Mouse (Mus musculus) urinary bladder, adult 2 months (tissue): ENCODE measurements around the gene Cpvl. TPM values are rescaled to one million over a fixed set of nuclear protein-coding genes. Genes with fewer than 3 reads are reported as not detected.
A peak's percentile ranks its signal among the peaks of the same experiment; 100 is the strongest.

ENCODE experiments used
- DNase-seq: peaks from one replicate; pipeline ENCODE4 v3.0.0; 2022; ENCODE audit warnings: low spot score
- polyA plus RNA-seq: library from polyadenylated mRNA; depleted of rRNA; stranded (reverse); fragments of >200 nt; gene quantifications from 2 replicates; pipeline ENCODE4 v1.2.3, GENCODE M21; 2012

Cpvl gene
- polyA plus RNA-seq, 1 experiment: not detected

DNA sequence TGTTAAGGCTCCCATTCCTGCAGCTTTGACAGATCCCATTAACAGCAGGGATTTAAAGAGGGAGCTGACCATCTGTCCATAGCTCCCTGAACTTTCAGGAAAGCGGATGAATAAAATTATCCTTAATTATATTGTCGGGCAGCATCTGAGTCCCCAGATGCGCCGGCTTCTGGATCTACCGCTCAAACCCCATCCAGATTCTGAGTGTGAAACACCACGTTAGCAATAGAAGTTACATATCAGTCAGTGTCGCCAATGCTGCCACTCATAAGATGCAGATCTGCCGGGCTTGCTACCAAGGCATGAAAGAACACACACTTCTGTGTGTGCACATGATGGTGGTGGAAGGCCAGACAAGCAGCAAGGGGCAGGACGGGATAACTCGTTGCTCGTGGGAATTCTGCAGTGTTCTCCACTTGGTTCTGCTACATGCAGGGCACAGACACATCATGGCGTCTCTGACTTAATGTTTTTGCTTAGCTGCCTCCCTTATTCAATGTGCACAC lies 6.2 kb downstream of the Cpvl start:
- DNase-seq: no peak

DNA sequence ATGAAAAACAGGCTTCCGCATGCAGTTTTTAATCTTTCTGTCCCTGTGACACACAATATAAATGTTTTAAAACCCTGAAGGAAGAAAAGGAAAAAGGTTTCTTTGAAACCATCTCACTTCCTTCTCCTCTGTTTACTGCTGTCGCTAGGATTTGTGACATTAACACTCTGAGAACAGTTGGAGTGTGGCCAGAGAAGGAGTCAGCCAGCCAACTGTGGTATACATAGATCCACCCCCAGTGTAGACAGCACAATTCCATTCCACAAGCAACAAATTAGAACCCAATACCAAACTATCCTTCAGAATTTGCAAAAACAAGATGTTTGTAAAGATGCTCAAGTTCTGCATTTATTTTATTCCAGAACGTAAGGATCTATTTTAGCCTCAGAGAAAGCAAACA lies 6.7 kb downstream of the Cpvl start:
- DNase-seq: no peak

DNA sequence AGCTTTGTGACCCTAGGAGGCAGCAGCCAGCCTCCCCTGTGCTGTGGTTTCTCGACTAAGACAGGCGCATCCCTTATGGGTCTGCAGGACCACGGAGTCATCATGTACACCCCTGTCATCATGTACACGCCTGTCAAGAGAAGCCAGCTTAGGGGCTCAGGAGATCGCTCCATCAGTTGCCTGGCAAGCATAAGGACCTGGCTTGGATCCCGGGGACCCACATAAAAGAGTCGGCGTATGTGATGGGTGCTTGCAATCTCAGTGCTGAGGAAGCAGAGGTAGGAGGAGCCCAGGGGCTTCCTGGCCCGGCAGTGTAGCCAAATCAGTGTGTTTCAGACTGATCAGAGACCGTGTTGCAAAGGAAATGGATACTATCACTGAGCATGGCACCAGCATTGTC lies 9.4 kb downstream of the Cpvl start:
- no peak for DNase-seq

GRCm38 (mm10) chr6:53968550-53968949 lies 9.9 kb downstream of the Cpvl start:
- DNase-seq: no peak

- DNase-seq: no peak
Observed at GRCm38 (mm10) chr6:53966595-53966994, 11.9 kb downstream of the Cpvl start.

DNA sequence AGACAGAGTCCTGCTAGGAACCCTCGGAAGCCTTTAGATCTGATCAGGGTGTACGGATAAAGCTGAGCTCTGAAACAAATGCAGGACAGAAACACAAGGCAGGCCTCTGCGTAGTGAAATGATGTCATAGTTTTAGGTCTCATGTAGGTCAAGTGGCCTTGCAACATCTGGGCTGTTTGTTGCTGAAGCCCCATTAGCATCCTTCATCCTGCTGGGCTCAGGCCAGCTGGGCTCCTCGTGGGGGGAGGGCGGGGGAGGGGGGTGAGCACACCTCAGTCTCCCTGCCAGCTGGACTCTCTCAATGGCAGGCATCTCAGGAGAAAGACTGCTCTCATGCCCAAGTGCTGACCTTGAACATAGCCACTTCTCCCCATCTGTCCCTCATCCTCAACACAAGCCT lies 12.6 kb downstream of the Cpvl start:
- DNase-seq: no peak

DNA sequence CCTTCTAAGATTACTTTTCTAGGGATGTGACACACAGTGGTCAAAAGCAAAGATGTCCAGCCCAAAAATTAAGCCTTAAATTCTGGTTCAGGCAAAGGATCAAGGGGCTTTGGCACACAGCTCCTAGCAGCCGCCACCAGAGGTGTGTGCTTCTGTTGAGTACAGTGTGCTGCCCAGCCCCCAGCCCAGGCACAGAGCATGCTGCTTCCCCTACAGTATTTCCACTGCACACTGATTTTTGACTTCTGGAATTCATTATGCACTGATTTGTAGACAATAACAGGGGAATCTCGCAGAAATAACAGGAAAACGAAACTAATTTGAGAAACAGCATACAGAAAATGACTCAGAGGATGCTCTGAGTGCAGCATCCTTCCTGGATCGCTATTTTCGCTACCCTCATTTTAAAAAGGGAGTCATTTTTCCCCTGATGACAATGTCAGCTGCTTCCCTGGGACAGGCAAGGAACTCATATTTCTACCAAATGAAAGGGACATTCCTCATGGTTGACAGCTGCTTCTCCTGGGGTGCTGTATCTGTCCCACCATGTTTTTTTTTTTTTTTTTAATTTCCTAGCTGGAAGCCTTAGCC lies 14.5 kb downstream of the Cpvl start:
- no peak for DNase-seq

DNA sequence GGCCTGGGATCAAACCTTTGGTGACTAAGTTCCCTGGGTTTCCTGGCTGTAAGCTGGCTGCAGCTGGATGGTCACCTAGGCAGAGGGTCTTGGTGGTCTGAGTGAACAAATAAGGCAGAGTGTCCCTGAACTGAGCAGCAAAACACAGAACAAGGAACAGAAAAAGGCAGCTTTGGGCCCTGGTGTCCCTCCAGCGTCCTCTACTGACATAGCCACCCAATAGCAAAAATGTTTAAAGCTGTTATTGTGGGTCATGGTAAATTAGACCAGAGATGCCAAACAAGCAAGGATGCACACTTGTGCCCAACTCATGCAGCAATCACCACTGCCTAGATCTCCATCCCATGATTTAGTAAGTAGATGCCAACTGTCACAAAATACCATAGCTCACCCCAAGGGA lies 16.5 kb downstream of the Cpvl start:
- DNase-seq: no peak

- no peak for DNase-seq
Observed at GRCm38 (mm10) chr6:53959826-53960225, 18.6 kb downstream of the Cpvl start.

GRCm38 (mm10) chr6:53958321-53958720 lies 20.1 kb downstream of the Cpvl start:
- peak; percentile 61 for DNase-seq

- no peak for DNase-seq
Observed at GRCm38 (mm10) chr6:53956513-53956912, 22.0 kb downstream of the Cpvl start.

DNA sequence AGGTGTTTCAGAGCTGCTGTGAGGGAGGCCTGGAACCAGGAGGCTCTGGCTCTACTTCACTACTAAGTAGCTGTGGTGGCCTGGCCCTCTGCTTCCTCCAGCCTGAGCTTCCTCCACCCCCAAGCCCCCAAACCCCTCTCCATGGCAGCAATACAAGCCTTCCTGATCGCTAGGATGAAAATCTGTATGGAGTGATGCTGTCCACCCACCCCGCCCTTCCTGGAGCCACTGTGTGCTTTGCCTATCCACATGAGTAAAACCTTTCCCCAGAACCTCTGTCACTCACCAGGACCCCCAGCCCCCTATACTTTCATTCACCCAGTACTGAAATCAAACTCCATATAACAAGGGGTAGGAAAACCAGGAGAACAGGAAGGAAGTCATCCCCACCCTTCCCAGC lies 22.6 kb downstream of the Cpvl start:
- no peak for DNase-seq

DNA sequence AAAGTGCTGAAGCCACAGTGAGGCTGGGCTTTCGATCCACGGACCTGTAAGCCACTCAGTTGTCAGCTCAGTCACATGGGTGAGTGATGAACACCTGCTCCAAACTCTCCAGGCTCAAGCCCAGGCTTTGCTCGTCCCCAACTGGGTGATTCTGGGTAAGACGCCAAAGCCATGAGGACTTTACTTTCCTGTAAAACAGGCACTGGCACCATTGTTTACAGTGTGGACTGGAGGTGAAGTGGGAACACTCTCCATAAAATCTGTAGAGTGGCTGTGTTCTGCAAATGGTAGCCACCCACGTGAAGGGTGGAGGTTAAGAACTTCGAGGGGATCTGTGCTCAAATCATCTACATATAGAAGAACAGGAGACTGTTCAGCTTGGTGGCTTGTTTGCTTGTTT lies 23.2 kb downstream of the Cpvl start:
- no peak for DNase-seq

DNA sequence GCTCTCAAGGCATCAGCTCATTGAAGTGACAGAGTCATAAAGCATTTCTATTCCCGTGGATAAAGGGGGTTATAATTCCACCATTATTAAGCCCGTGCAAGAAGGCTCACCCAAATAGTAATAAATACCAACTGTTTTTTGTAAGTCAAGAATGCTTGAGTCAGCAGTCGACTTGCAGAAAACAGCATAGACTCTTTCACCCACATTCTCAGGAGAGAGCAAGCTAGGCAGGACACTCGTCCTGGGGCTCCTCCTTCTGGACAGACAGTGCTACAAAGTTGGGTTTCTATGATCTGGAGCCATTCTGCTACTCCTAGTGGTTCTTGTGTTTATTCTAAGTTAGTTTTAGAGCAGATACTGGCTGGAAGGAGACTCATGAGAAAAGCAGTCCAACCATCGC lies 24.4 kb downstream of the Cpvl start:
- no peak for DNase-seq

GRCm38 (mm10) chr6:53953348-53953747 lies 25.1 kb downstream of the Cpvl start:
- no peak for DNase-seq

DNA sequence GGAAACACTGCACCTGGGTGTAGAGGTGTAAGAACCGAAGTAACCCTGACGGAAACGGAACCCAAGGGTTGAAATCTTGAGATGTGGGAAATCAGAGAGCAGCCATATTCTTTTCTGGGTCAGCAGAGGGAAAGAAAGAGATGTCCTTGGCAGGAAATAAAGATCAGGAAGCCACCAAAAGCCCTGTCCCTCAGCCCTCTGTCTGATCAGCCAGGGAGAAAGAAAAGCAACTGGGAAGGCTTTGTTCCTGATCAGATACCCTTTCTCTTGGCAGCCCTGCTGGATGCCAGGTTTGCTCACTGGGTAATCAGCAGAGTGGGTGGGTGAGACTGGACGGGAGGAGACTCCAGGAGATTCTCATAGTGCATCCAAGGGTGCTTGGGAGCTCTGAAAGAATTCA lies 27.1 kb downstream of the Cpvl start:
- no peak for DNase-seq

DNA sequence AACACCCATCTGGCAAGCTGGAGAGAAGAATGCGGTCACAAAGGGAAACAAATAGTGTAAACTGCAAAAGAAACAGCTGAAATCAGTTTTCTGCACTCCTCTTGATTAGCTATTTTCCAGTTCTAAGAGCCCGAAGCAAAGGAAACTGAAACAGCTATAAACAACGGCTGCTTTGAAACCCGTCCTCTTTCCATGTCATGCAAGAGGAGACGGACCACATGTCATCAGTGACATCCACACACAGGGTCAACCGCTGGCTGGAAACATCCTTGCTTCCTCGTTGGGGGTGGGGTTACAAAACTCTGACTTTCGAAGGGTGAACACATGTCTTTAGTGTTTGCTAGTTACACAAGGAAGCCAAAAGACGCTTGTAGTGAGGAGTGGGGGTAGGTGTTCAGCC lies 27.6 kb downstream of the Cpvl start:
- DNase-seq: no peak

DNA sequence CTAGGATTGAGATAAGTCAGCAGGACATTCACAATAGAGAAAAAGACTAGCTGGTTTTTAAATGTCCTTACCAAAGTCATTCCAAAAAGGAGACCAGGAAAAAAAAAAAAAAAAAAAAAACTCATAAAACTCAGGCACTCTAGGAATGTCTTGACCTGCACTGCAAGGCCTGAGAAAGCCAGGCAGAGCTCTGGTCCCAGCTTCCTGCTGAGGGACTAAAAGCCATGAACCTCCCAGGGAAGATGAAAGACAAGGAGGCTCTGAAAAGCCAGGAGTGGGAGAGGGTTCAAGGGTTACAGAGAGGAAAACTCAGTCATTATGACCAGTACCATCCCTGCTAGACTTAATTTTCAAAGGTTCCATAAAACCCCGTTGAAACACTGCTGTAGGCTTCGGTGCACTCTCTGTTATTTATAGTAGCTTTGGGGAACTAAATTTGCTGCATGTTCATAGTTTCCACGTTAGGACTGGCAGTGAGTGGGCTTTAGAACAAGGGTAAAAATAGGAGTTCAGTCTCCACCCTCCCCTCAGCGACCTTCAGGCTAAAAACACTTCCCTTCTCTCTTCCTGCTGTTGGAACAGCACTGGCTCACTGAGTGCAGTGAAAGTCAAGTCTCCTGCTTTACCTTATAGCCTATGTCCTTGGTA lies 30.0 kb downstream of the Cpvl start:
- no peak for DNase-seq

GRCm38 (mm10) chr6:53944887-53945286 lies 33.6 kb downstream of the Cpvl start:
- no peak for DNase-seq

GRCm38 (mm10) chr6:53944417-53944816 lies 34.1 kb downstream of the Cpvl start:
- DNase-seq: no peak

- no peak for DNase-seq
Observed at GRCm38 (mm10) chr6:53942190-53942831, 36.2 kb downstream of the Cpvl start.

- DNase-seq: no peak
Observed at GRCm38 (mm10) chr6:53939752-53940151, 38.7 kb downstream of the Cpvl start.

DNA sequence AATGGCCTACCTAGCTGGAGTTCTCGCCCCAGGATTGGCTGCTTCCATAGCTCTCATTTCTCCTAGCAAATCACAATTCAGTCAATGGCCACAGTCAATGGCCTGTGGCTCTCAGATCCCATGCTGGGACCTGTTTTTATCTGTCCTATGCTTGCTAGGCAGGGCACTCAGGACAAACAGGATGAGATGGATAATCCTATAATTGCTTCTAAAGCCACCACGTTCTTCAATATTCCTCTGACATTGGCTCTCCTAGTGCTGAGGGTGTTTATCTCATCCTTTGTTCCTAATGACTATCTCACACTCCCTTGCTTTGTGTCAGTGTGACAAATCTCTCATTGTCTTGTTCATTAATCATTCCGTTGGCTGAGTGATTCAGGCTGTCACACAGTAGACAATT lies 39.5 kb downstream of the Cpvl start:
- no peak for DNase-seq
